Comparison of ENCODE assay signal across 13 mouse cellular contexts in the genomic region with DNA sequence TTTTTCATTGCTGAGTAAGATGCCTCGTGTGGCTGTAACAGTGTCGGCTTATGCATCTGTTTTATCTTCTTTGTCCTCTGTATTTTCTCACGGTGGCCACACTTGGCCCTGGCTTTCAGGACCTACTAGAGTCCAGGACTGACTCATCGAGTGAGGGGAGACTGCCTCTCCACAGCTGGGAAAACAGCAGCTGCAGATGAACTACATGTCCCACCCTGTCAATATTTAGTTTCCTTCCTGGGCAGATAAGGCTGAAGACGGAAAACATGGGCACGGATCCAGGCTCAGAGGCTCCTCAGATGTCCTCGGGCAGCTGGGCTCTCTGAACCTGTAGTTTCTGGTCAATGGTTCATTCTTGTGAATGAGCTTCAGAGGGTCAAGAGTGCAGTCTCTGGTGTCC. TPM values are rescaled to one million over a fixed set of nuclear protein-coding genes. Genes with fewer than 3 reads are reported as not detected.
DNase-seq lines count a peak whose midpoint lies in the region; ATAC-seq and TF ChIP-seq lines count a peak whose summit lies in the region.
"Had no signal": no experiment of that assay in that cellular context is flagged by ENCODE, and none has a peak within 500 bp of the region (broad histone marks: within the 10 kb centered on the region; RNA-seq: fewer than 3 reads in every experiment).

No protein-coding gene starts in this region.

- H3K4me3 ChIP-seq in forebrain, embryonic 13.5 days = no peak overlapping the region
- H3K4me3 ChIP-seq in midbrain, postnatal 0 days (ENCODE audit: low read depth, low read length) = no peak overlapping the region
- H3K4me3 ChIP-seq: limb, embryonic 12.5 days; neural tube, embryonic 12.5 days had no signal

- H3K4me1 ChIP-seq in forebrain, embryonic 13.5 days = no peaks in the 10 kb centered on the region
- H3K4me1 ChIP-seq in midbrain, postnatal 0 days (ENCODE audit: insufficient read depth, low read length) = no peaks in the 10 kb centered on the region
- H3K4me1 ChIP-seq: limb, embryonic 12.5 days; neural tube, embryonic 12.5 days had no signal

- peak; percentile 47 for DNase-seq in adrenal gland, postnatal 25 days
- DNase-seq in gastrocnemius, postnatal 10 days = peak; percentile 68
- DNase-seq in heart, postnatal 36 days = peak; percentile 64 to 72
- DNase-seq in lung, postnatal 25 days (ENCODE audit: low spot score) = peak; percentile 73
- DNase-seq in thymus, postnatal 14 days = no peak
- DNase-seq in midbrain, postnatal 0 days (ENCODE audit: low spot score) = no peak
- DNase-seq: cerebellum, adult 9-11 months; thymus, adult 18-20 months had no signal

- no peaks in the 10 kb centered on the region for H3K36me3 ChIP-seq in forebrain, embryonic 13.5 days (ENCODE audit: poor library complexity, severe bottlenecking)
- no peaks in the 10 kb centered on the region for H3K36me3 ChIP-seq in midbrain, postnatal 0 days (ENCODE audit: insufficient read depth, low read length)
- H3K36me3 ChIP-seq: limb, embryonic 12.5 days; neural tube, embryonic 12.5 days had no signal

- WGBS in forebrain, embryonic 13.5 days = 84% methylated on average over 7 of the region's 7 CpGs
- 80% methylated on average over 7 of the region's 7 CpGs for WGBS in midbrain, postnatal 0 days

- TF ChIP-seq CTCF in midbrain, postnatal 0 days (IDR thresholded peaks at IDR 0.05) = no peak

- no peaks in the 10 kb centered on the region; the same call in 1 of the 2 replicates for H3K9me3 ChIP-seq in forebrain, embryonic 13.5 days (replicated peaks)
- H3K9me3 ChIP-seq in midbrain, postnatal 0 days (ENCODE audit: low read length) = no peaks in the 10 kb centered on the region
- H3K9me3 ChIP-seq: neural tube, embryonic 12.5 days had no signal

- 0 out of 2 replicates have a peak, but pooled peaks cover 2% of the 10 kb centered on the region for H3K27me3 ChIP-seq in forebrain, embryonic 13.5 days
- no peaks in the 10 kb centered on the region for H3K27me3 ChIP-seq in midbrain, postnatal 0 days (ENCODE audit: insufficient read depth, low read length)
- H3K27me3 ChIP-seq: neural tube, embryonic 12.5 days had no signal

- H3K27ac ChIP-seq in forebrain, embryonic 13.5 days = no peak overlapping the region
- H3K27ac ChIP-seq in midbrain, postnatal 0 days (ENCODE audit: low read depth, low read length) = no peak overlapping the region
- H3K27ac ChIP-seq: limb, embryonic 12.5 days; neural tube, embryonic 12.5 days had no signal

- no peak overlapping the region for H3K4me2 ChIP-seq in forebrain, embryonic 13.5 days
- H3K4me2 ChIP-seq in midbrain, postnatal 0 days (ENCODE audit: low read depth, low read length, poor library complexity, severe bottlenecking) = no peak overlapping the region
- H3K4me2 ChIP-seq: limb, embryonic 12.5 days; neural tube, embryonic 12.5 days had no signal

- no peak for ATAC-seq in forebrain, embryonic 13.5 days
- no peak for ATAC-seq in midbrain, postnatal 0 days (ENCODE audit: low FRiP score)
- ATAC-seq in monocyte, adult 5-6 weeks (replicated peaks; ENCODE audit: insufficient number of reproducible peaks, low FRiP score, low TSS enrichment, poor library complexity, severe bottlenecking) = no peak

- intact Hi-C loops in heart, postnatal 36 days (cut with DNase I) = no loop called here

- H3K9ac ChIP-seq in forebrain, embryonic 13.5 days = no peak overlapping the region
- no peak overlapping the region for H3K9ac ChIP-seq in midbrain, postnatal 0 days (replicated peaks; ENCODE audit: low read length, poor library complexity, severe bottlenecking)
- H3K9ac ChIP-seq: limb, embryonic 12.5 days; neural tube, embryonic 12.5 days had no signal

RNA-seq across cellular contexts. Expression of gene Bpi, which starts 9.6 kb away (rescaled TPM):
- total RNA-seq in adrenal gland, postnatal 25 days (2021) = not detected in 2 replicates
- total RNA-seq in gastrocnemius, postnatal 10 days (2021) = not detected
- not detected for total RNA-seq in heart, postnatal 36 days (2021)
- not detected in 2 replicates for polyA plus RNA-seq in forebrain, embryonic 13.5 days (2015; fragmentation: Nextera tagmentation; extraction: Ambion mirVana)
- total RNA-seq in midbrain, postnatal 0 days (2014; rRNA removed) = 0.22 TPM in 1 of 2 replicates, not detected in the other
- polyA plus RNA-seq in midbrain, postnatal 0 days (2015; fragmentation: Nextera tagmentation; extraction: Ambion mirVana) = not detected in 2 replicates
- not detected in 3 replicates for total RNA-seq in monocyte, adult 5-6 weeks (2017)
- polyA plus RNA-seq: frontal cortex, adult 2 months; limb, embryonic 12.5 days; neural tube, embryonic 12.5 days had no signal

RNA-seq across cellular contexts. Expression of gene D630003M21Rik, which starts 19.3 kb away (rescaled TPM):
- 1.3 and 2.4 TPM in 2 replicates for total RNA-seq in adrenal gland, postnatal 25 days (2021)
- total RNA-seq in gastrocnemius, postnatal 10 days (2021) = 1 to 10 TPM; 4.2 to 4.7 TPM
- total RNA-seq in heart, postnatal 36 days (2021) = 1 to 10 TPM; 5.6 to 6.2 TPM
- polyA plus RNA-seq in forebrain, embryonic 13.5 days (2015; fragmentation: Nextera tagmentation; extraction: Ambion mirVana) = 2.3 and 2.7 TPM in 2 replicates
- 4.6 and 5.5 TPM in 2 replicates for total RNA-seq in midbrain, postnatal 0 days (2014; rRNA removed)
- 1.1 and 1.5 TPM in 2 replicates for polyA plus RNA-seq in midbrain, postnatal 0 days (2015; fragmentation: Nextera tagmentation; extraction: Ambion mirVana)
- not detected in 3 replicates for total RNA-seq in monocyte, adult 5-6 weeks (2017)

RNA-seq across cellular contexts. Expression of gene Lbp, which starts 58.0 kb away (rescaled TPM):
- total RNA-seq in adrenal gland, postnatal 25 days (2021) = 11.5 and 12.4 TPM in 2 replicates
- total RNA-seq in gastrocnemius, postnatal 10 days (2021) = 10 to 100 TPM; 10.8 to 11.1 TPM
- total RNA-seq in heart, postnatal 36 days (2021) = 1 to 10 TPM; 6.8 to 7.2 TPM
- 0.53 and 0.92 TPM in 2 replicates for polyA plus RNA-seq in forebrain, embryonic 13.5 days (2015; fragmentation: Nextera tagmentation; extraction: Ambion mirVana)
- total RNA-seq in midbrain, postnatal 0 days (2014; rRNA removed) = 8.8 and 17.8 TPM in 2 replicates
- polyA plus RNA-seq in midbrain, postnatal 0 days (2015; fragmentation: Nextera tagmentation; extraction: Ambion mirVana) = 4.2 and 5.6 TPM in 2 replicates
- 0.48 to 0.49 TPM in 2 of 3 replicates, not detected in the other for total RNA-seq in monocyte, adult 5-6 weeks (2017)

Comparison
In these comparisons a context has a peak if more than half of its experiments do, and no peak if none do; other contexts are left out.
1. DNase-seq: peak in adrenal gland, postnatal 25 days (single experiment), gastrocnemius, postnatal 10 days (single experiment), heart, postnatal 36 days (2 of 2) and lung, postnatal 25 days (single experiment); none in thymus, postnatal 14 days (single experiment) and midbrain, postnatal 0 days (single experiment).